Mouse (Mus musculus) gonadal fat pad, adult 2 months (tissue): ENCODE results near the gene Hrk. TPM values are rescaled to one million over a fixed set of nuclear protein-coding genes. Genes with fewer than 3 reads are reported as not detected.

Source experiments
- DNase-seq: peaks from one replicate; pipeline ENCODE4 v3.0.0-alpha.2; 2012; ENCODE audit warnings: low read depth
- polyA plus RNA-seq: library from polyadenylated mRNA; depleted of rRNA; stranded (reverse); fragments of >200 nt; gene quantifications from 2 replicates; pipeline ENCODE4 v1.2.3, GENCODE M21; 2012

Hrk gene
- polyA plus RNA-seq, 1 experiment = 0.08 TPM

GRCm38 (mm10) chr5:118165462-118165861 is 1.0 kb downstream of the Hrk start:
- DNase-seq = no peak

GRCm38 (mm10) chr5:118167561-118167995 is 3.1 kb downstream of the Hrk start:
- DNase-seq = no peak

- no peak for DNase-seq
These were observed 5.1 kb downstream of the Hrk start for GRCm38 (mm10) chr5:118169222-118170221.

- no peak for DNase-seq
These were observed 6.6 kb downstream of the Hrk start for GRCm38 (mm10) chr5:118170888-118171529.

GRCm38 (mm10) chr5:118171665-118172064 is 7.2 kb downstream of the Hrk start:
- no peak for DNase-seq

GRCm38 (mm10) chr5:118172078-118172723 is 7.8 kb downstream of the Hrk start:
- DNase-seq = no peak

- no peak for DNase-seq
These were observed 10.0 kb downstream of the Hrk start for GRCm38 (mm10) chr5:118174310-118175009.

- DNase-seq = no peak
These were observed 10.7 kb downstream of the Hrk start for GRCm38 (mm10) chr5:118175137-118175536.

GRCm38 (mm10) chr5:118177640-118178039 is 13.2 kb downstream of the Hrk start:
- no peak for DNase-seq

- no peak for DNase-seq
These were observed 22.6 kb downstream of the Hrk start for GRCm38 (mm10) chr5:118186903-118187633.

- DNase-seq = no peak
These were observed 23.9 kb downstream of the Hrk start for GRCm38 (mm10) chr5:118188356-118188755.

GRCm38 (mm10) chr5:118190491-118190890 is 26.0 kb downstream of the Hrk start:
- no peak for DNase-seq

- DNase-seq = no peak
These were observed 27.8 kb downstream of the Hrk start for GRCm38 (mm10) chr5:118192221-118192620.

- no peak for DNase-seq
These were observed 33.0 kb downstream of the Hrk start for GRCm38 (mm10) chr5:118197421-118197820.

- DNase-seq = no peak
These were observed 35.2 kb downstream of the Hrk start for GRCm38 (mm10) chr5:118199670-118200069.

- no peak for DNase-seq
These were observed 40.4 kb downstream of the Hrk start for GRCm38 (mm10) chr5:118204675-118205440.

- no peak for DNase-seq
These were observed 41.4 kb downstream of the Hrk start for GRCm38 (mm10) chr5:118205852-118206251.

- no peak for DNase-seq
These were observed 49.6 kb downstream of the Hrk start for GRCm38 (mm10) chr5:118214012-118214411.

- no peak for DNase-seq
These were observed 50.1 kb downstream of the Hrk start for GRCm38 (mm10) chr5:118214418-118215154.
